Mouse (Mus musculus): Measurements from ENCODE around the gene Txnip.

- TF ChIP-seq CTCF (IDR thresholded peaks at IDR 0.05; ENCODE audit: extremely low read depth, insufficient read depth, insufficient read length, insufficient replicate concordance) (no peak), POLR2A (IDR thresholded peaks at IDR 0.05; ENCODE audit: low read depth, low read length) (peak; percentile 73)
These were observed 814 bp upstream of the Txnip start for GRCm38 (mm10) chr3:96556651-96557635.

Measured in spleen, adult 2 months (tissue).